Mouse (Mus musculus) brain, adult 10 weeks (tissue): ENCODE results near the gene Tnni3. TPM values are rescaled to one million over a fixed set of nuclear protein-coding genes. Genes with fewer than 3 reads are reported as not detected.

Experiments used
- polyA plus RNA-seq: library from polyadenylated mRNA; stranded (reverse); fragments of 350-450 nt; fragmentation: Illumina TruSeq; extraction: RNeasy Lipid Tissue Mini Kit (QIAGEN cat#74804); gene quantifications from one replicate; pipeline ENCODE4 v1.2.3, GENCODE M21; 2015; ENCODE audit warnings: low read depth, low replicate concordance

Tnni3 gene
- polyA plus RNA-seq = 3.3 TPM

GRCm38 (mm10) chr7:4524212-4524922, at the start of gene Tnni3:
Gene Tnni3 (minus strand): TSS chr7:4524229.

GRCm38 (mm10) chr7:4547221-4547641, 23.2 kb upstream of the Tnni3 start, which contains the start of gene Syt5:
Gene Syt5 (minus strand): TSS chr7:4547541.

GRCm38 (mm10) chr7:4532005-4532729, 8.1 kb upstream of the Tnni3 start, which contains the start of gene Dnaaf3:
Gene Dnaaf3 (minus strand): TSS chr7:4532453.

GRCm38 (mm10) chr7:4516332-4517050, 7.5 kb downstream of the Tnni3 start, which contains the start of gene Tnnt1:
Gene Tnnt1 (minus strand): TSS chr7:4516382.

GRCm38 (mm10) chr7:4501558-4502397, 22.3 kb downstream of the Tnni3 start, which contains the start of gene Ppp1r12c:
Gene Ppp1r12c (minus strand): TSS chr7:4501680.

Other genes starting within 250 kb of the Tnni3 start
- not detected for gene Ncr1, start 186.5 kb downstream of the Tnni3 start, polyA plus RNA-seq
- gene Gp6, start 126.5 kb downstream of the Tnni3 start, polyA plus RNA-seq = not detected
- 32.6 TPM for gene Rdh13, start 78.6 kb downstream of the Tnni3 start, polyA plus RNA-seq
- 12.5 TPM for gene Eps8l1, start 63.6 kb downstream of the Tnni3 start, polyA plus RNA-seq
- 134 TPM for gene Ppp1r12c, start 22.5 kb downstream of the Tnni3 start, polyA plus RNA-seq
- gene Tnnt1, start 7.8 kb downstream of the Tnni3 start, polyA plus RNA-seq = 30.2 TPM
- gene Dnaaf3, start 8.2 kb upstream of the Tnni3 start, polyA plus RNA-seq = 1.2 TPM
- gene Syt5, start 23.3 kb upstream of the Tnni3 start, polyA plus RNA-seq = 318 TPM
- gene Ptprh, start 79.8 kb upstream of the Tnni3 start, polyA plus RNA-seq = 0.92 TPM
- gene Tmem86b, start 107.2 kb upstream of the Tnni3 start, polyA plus RNA-seq = 13.2 TPM
- gene Ppp6r1, start 134.8 kb upstream of the Tnni3 start, polyA plus RNA-seq = 99.8 TPM
- gene Hspbp1, start 160.8 kb upstream of the Tnni3 start, polyA plus RNA-seq = 126 TPM
- 257 TPM for gene Brsk1, start 166.4 kb upstream of the Tnni3 start, polyA plus RNA-seq
- not detected for gene Tmem150b, start 201.0 kb upstream of the Tnni3 start, polyA plus RNA-seq
- gene Kmt5c, start 215.9 kb upstream of the Tnni3 start, polyA plus RNA-seq = 21.4 TPM
- gene Cox6b2, start 228.9 kb upstream of the Tnni3 start, polyA plus RNA-seq = 12.2 TPM
- not detected for gene Fam71e2, start 247.1 kb upstream of the Tnni3 start, polyA plus RNA-seq